8 mouse cellular contexts compared by ENCODE assay signal in genomic region chr19:46454126-46454880, GRCm38 (mm10). TPM values are rescaled to one million over a fixed set of nuclear protein-coding genes. Genes with fewer than 3 reads are reported as not detected.
A peak's percentile ranks its signal among the peaks of the same experiment; 100 is the strongest.
DNase-seq lines count a peak whose midpoint lies in the region; ATAC-seq and TF ChIP-seq lines count a peak whose summit lies in the region.

No protein-coding gene starts in this region.

- TF ChIP-seq EP300 in stomach, postnatal 0 days (optimal IDR thresholded peaks at IDR 0.05): no peak

- no peaks in the 10 kb centered on the region for H3K9me3 ChIP-seq in forebrain, embryonic 10.5 days
- H3K9me3 ChIP-seq in forebrain, embryonic 13.5 days (replicated peaks): no peaks in the 10 kb centered on the region
- H3K9me3 ChIP-seq in liver, embryonic 16.5 days (replicated peaks; ENCODE audit: control insufficient read depth, low read length): no peaks in the 10 kb centered on the region
- H3K9me3 ChIP-seq in stomach, postnatal 0 days (ENCODE audit: control insufficient read depth, low read length): no peaks in the 10 kb centered on the region

- no peak for ATAC-seq in forebrain, embryonic 13.5 days
- ATAC-seq in liver, embryonic 16.5 days (ENCODE audit: low read depth): peak; percentile 22
- ATAC-seq in stomach, postnatal 0 days (ENCODE audit: low FRiP score, low TSS enrichment): peak; percentile 48

- H3K4me3 ChIP-seq in forebrain, embryonic 10.5 days: no peak overlapping the region
- H3K4me3 ChIP-seq in forebrain, embryonic 13.5 days: no peak overlapping the region
- no peak overlapping the region for H3K4me3 ChIP-seq in testis, adult 2 months (ENCODE audit: control insufficient read depth, low read depth, low read length)
- no peak overlapping the region for H3K4me3 ChIP-seq in liver, embryonic 16.5 days (ENCODE audit: low read depth, low read length)
- no peak overlapping the region for H3K4me3 ChIP-seq in stomach, postnatal 0 days (ENCODE audit: low read depth, low read length)

- peak overlapping the region; percentile 72 for H3K27ac ChIP-seq in forebrain, embryonic 10.5 days
- H3K27ac ChIP-seq in forebrain, embryonic 13.5 days: no peak overlapping the region
- H3K27ac ChIP-seq in testis, adult 2 months (ENCODE audit: control insufficient read depth, insufficient read depth, low read depth, low read length): 0 out of 2 replicates have a peak overlapping the region, but pooled peaks have one; percentile 25
- peak overlapping the region; percentile 88 for H3K27ac ChIP-seq in liver, embryonic 16.5 days (ENCODE audit: low read length)
- peak overlapping the region; percentile 94 for H3K27ac ChIP-seq in stomach, postnatal 0 days (replicated peaks)

- intact Hi-C loops in left cerebral cortex, postnatal 14 days (cut with DNase I): no loop called here

- no peak overlapping the region for H3K9ac ChIP-seq in forebrain, embryonic 13.5 days
- H3K9ac ChIP-seq in liver, embryonic 16.5 days (ENCODE audit: low read depth, low read length): peak overlapping the region; percentile 38
- H3K9ac ChIP-seq in stomach, postnatal 0 days (ENCODE audit: low read length): peak overlapping the region; percentile 35

- H3K36me3 ChIP-seq in forebrain, embryonic 10.5 days (replicated peaks): peaks cover 92% of the 10 kb centered on the region
- H3K36me3 ChIP-seq in forebrain, embryonic 13.5 days (ENCODE audit: poor library complexity, severe bottlenecking): peaks cover 61% of the 10 kb centered on the region
- H3K36me3 ChIP-seq in testis, adult 2 months (ENCODE audit: control insufficient read depth, insufficient read depth, low read length): peaks cover 4% of the 10 kb centered on the region
- H3K36me3 ChIP-seq in liver, embryonic 16.5 days (ENCODE audit: control insufficient read depth, insufficient read depth): no peaks in the 10 kb centered on the region
- H3K36me3 ChIP-seq in stomach, postnatal 0 days (ENCODE audit: control insufficient read depth, insufficient read depth, low read length): 0 out of 2 replicates have a peak, but pooled peaks cover 7% of the 10 kb centered on the region

- DNase-seq in forebrain, embryonic 10.5 days (ENCODE audit: extremely low spot score, low spot score): no peak
- DNase-seq in testis, postnatal 14 days (ENCODE audit: low spot score): no peak
- peak; percentile 46 for DNase-seq in stomach, postnatal 0 days (ENCODE audit: low spot score)
- no peak for DNase-seq in left cerebral cortex, postnatal 14 days (ENCODE audit: low spot score in 2 of 2)
- DNase-seq in adipocyte (ENCODE audit: low spot score): no peak

- H3K27me3 ChIP-seq in forebrain, embryonic 10.5 days (ENCODE audit: poor library complexity, severe bottlenecking): no peaks in the 10 kb centered on the region
- H3K27me3 ChIP-seq in forebrain, embryonic 13.5 days: no peaks in the 10 kb centered on the region
- no peaks in the 10 kb centered on the region for H3K27me3 ChIP-seq in testis, adult 2 months (ENCODE audit: control insufficient read depth, insufficient read depth, low read length)
- no peaks in the 10 kb centered on the region for H3K27me3 ChIP-seq in liver, embryonic 16.5 days (ENCODE audit: control insufficient read depth, insufficient read depth, low read depth, low read length)
- no peaks in the 10 kb centered on the region for H3K27me3 ChIP-seq in stomach, postnatal 0 days (ENCODE audit: control insufficient read depth, insufficient read depth, low read length)

- WGBS in forebrain, embryonic 10.5 days: 82% methylated on average over 20 of the region's 20 CpGs
- 85% methylated on average over 20 of the region's 20 CpGs for WGBS in forebrain, embryonic 13.5 days
- whole genome bisulfite sequencing in liver, embryonic 16.5 days (ENCODE audit: insufficient replicate concordance): 24% methylated on average over 20 of the region's 20 CpGs
- 32% methylated on average over 20 of the region's 20 CpGs for whole genome bisulfite sequencing in stomach, postnatal 0 days

- no peak overlapping the region for H3K4me2 ChIP-seq in forebrain, embryonic 13.5 days
- H3K4me2 ChIP-seq in liver, embryonic 16.5 days (ENCODE audit: low read depth, low read length): peak overlapping the region; percentile 40
- peak overlapping the region; percentile 6; the same call in 1 of the 2 replicates for H3K4me2 ChIP-seq in stomach, postnatal 0 days (replicated peaks; ENCODE audit: low read depth)

- peaks cover 59% of the 10 kb centered on the region for H3K4me1 ChIP-seq in forebrain, embryonic 10.5 days
- H3K4me1 ChIP-seq in forebrain, embryonic 13.5 days: peaks cover 9% of the 10 kb centered on the region; the same call in 1 of the 2 replicates
- no peaks in the 10 kb centered on the region; the same call in 1 of the 2 replicates for H3K4me1 ChIP-seq in testis, adult 2 months (ENCODE audit: control insufficient read depth, insufficient read depth, low read length)
- H3K4me1 ChIP-seq in liver, embryonic 16.5 days (ENCODE audit: control insufficient read depth, low read depth, low read length): peaks cover 55% of the 10 kb centered on the region
- H3K4me1 ChIP-seq in stomach, postnatal 0 days (replicated peaks; ENCODE audit: control insufficient read depth, insufficient read depth): peaks cover 8% of the 10 kb centered on the region; the same call in 1 of the 2 replicates

- TF ChIP-seq POLR2A in testis, adult 2 months (IDR thresholded peaks at IDR 0.05; ENCODE audit: control insufficient read depth, low read depth, low read length): no peak

- no peak for TF ChIP-seq CTCF in testis, adult 2 months (IDR thresholded peaks at IDR 0.05; ENCODE audit: control insufficient read depth, insufficient read depth, insufficient replicate concordance, low read depth, low read length)
- no peak for TF ChIP-seq CTCF in stomach, postnatal 0 days (IDR thresholded peaks at IDR 0.05; ENCODE audit: low read depth)

RNA-seq across cellular contexts. Expression of gene Trim8, which starts 47.2 kb away (rescaled TPM):
- polyA plus RNA-seq in forebrain, embryonic 10.5 days (2016; fragmentation: Nextera tagmentation; extraction: Ambion mirVana): 16.6 and 19.3 TPM in 2 replicates
- 22.5 and 22.6 TPM in 2 replicates for polyA plus RNA-seq in forebrain, embryonic 13.5 days (2015; fragmentation: Nextera tagmentation; extraction: Ambion mirVana)
- 2.1 and 2.6 TPM in 2 replicates for polyA plus RNA-seq in testis, adult 2 months (2012; rRNA removed)
- 7.7 and 10.5 TPM in 2 replicates for polyA plus RNA-seq in liver, embryonic 16.5 days (2015; fragmentation: Nextera tagmentation; extraction: Ambion mirVana)
- 15.1 and 16.4 TPM in 2 replicates for polyA plus RNA-seq in stomach, postnatal 0 days (2015; fragmentation: Nextera tagmentation; extraction: Ambion mirVana)
- 100 to 1,000 TPM; 103 to 110 TPM for total RNA-seq in left cerebral cortex, postnatal 14 days (2021)

RNA-seq across cellular contexts. Expression of gene Sufu, which starts 57.6 kb away (rescaled TPM):
- polyA plus RNA-seq in forebrain, embryonic 10.5 days (2016; fragmentation: Nextera tagmentation; extraction: Ambion mirVana): 47.5 and 50.8 TPM in 2 replicates
- polyA plus RNA-seq in forebrain, embryonic 13.5 days (2015; fragmentation: Nextera tagmentation; extraction: Ambion mirVana): 28.0 and 30.3 TPM in 2 replicates
- 186 and 202 TPM in 2 replicates for polyA plus RNA-seq in testis, adult 2 months (2012; rRNA removed)
- 5.0 and 5.7 TPM in 2 replicates for polyA plus RNA-seq in liver, embryonic 16.5 days (2015; fragmentation: Nextera tagmentation; extraction: Ambion mirVana)
- polyA plus RNA-seq in stomach, postnatal 0 days (2015; fragmentation: Nextera tagmentation; extraction: Ambion mirVana): 9.5 and 9.9 TPM in 2 replicates
- total RNA-seq in left cerebral cortex, postnatal 14 days (2021): 10 to 100 TPM; 16.8 to 18.6 TPM

RNA-seq across cellular contexts. Expression of gene Actr1a, which starts 58.8 kb away (rescaled TPM):
- polyA plus RNA-seq in forebrain, embryonic 10.5 days (2016; fragmentation: Nextera tagmentation; extraction: Ambion mirVana): 172 and 185 TPM in 2 replicates
- polyA plus RNA-seq in forebrain, embryonic 13.5 days (2015; fragmentation: Nextera tagmentation; extraction: Ambion mirVana): 285 and 307 TPM in 2 replicates
- 179 and 194 TPM in 2 replicates for polyA plus RNA-seq in testis, adult 2 months (2012; rRNA removed)
- 45.2 and 48.6 TPM in 2 replicates for polyA plus RNA-seq in liver, embryonic 16.5 days (2015; fragmentation: Nextera tagmentation; extraction: Ambion mirVana)
- 90.1 and 94.7 TPM in 2 replicates for polyA plus RNA-seq in stomach, postnatal 0 days (2015; fragmentation: Nextera tagmentation; extraction: Ambion mirVana)
- 100 to 1,000 TPM; 217 to 220 TPM for total RNA-seq in left cerebral cortex, postnatal 14 days (2021)
